In the genomic region with DNA sequence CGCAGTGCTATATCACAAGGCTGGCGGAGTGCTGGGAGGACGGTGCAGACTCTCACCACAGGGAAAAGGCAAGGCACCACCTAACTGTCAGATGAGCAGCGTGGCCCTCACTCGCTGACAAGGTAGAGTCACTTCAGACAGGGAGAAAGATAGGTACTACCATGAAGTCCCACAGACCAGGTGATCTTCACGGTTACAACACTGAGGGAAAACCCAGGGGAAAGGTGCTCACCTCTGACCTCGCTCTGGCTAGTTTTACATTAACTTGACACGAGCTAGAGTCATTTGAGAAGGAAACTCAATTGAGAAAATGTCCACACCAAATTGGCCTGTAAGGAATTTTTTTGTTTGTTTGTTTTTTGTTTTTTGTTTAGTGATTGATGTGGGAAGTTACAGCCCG, we compare ENCODE assay signal across 20 mouse cellular contexts.
"Had no signal": no experiment of that assay in that cellular context is flagged by ENCODE, and none has a peak within 500 bp of the region (broad histone marks: within the 10 kb centered on the region; RNA-seq: fewer than 3 reads in every experiment).

No protein-coding gene starts in this region.

- H3K9me3 ChIP-seq: intestine, embryonic 15.5 days; limb, embryonic 12.5 days; limb, embryonic 15.5 days; midbrain, embryonic 13.5 days; neural tube, embryonic 13.5 days; stomach, embryonic 15.5 days had no signal

- H3K9ac ChIP-seq: intestine, embryonic 15.5 days; limb, embryonic 12.5 days; limb, embryonic 15.5 days; lung, embryonic 14.5 days; midbrain, embryonic 13.5 days; neural tube, embryonic 13.5 days; stomach, embryonic 15.5 days had no signal

- ATAC-seq: intestine, embryonic 15.5 days; lung, postnatal 0 days; midbrain, embryonic 13.5 days; midbrain, embryonic 16.5 days had no signal

- DNase-seq: kidney, adult 11 months; kidney, postnatal 25 days; layer of hippocampus, postnatal 36 days; left cerebral cortex, postnatal 4 days; lung, embryonic 14.5 days; retina, postnatal 1 day; right cerebral cortex, postnatal 25 days; spleen, adult 18-20 months; thymus, postnatal 25 days had no signal

- H3K4me2 ChIP-seq: intestine, embryonic 15.5 days; limb, embryonic 12.5 days; limb, embryonic 15.5 days; lung, embryonic 14.5 days; midbrain, embryonic 13.5 days; neural tube, embryonic 13.5 days; stomach, embryonic 15.5 days had no signal

- H3K27ac ChIP-seq: intestine, embryonic 15.5 days; kidney, postnatal 0 days; limb, embryonic 12.5 days; limb, embryonic 15.5 days; macrophage; midbrain, embryonic 13.5 days; neural tube, embryonic 13.5 days; stomach, embryonic 15.5 days had no signal

- H3K4me3 ChIP-seq: intestine, embryonic 15.5 days; limb, embryonic 12.5 days; limb, embryonic 15.5 days; midbrain, embryonic 13.5 days; myocyte; neural tube, embryonic 13.5 days; stomach, embryonic 15.5 days had no signal

- H3K4me1 ChIP-seq: intestine, embryonic 15.5 days; limb, embryonic 12.5 days; limb, embryonic 15.5 days; midbrain, embryonic 13.5 days; neural tube, embryonic 13.5 days; stomach, embryonic 15.5 days had no signal

- H3K27me3 ChIP-seq: intestine, embryonic 15.5 days; limb, embryonic 12.5 days; limb, embryonic 15.5 days; midbrain, embryonic 13.5 days; neural tube, embryonic 13.5 days; stomach, embryonic 15.5 days had no signal
